Mouse (Mus musculus) 416B (cell line): ENCODE results near the gene Hoxd10.

Experiments used
- DNase-seq: peaks from one replicate; pipeline ENCODE4 v3.0.0; 2011; ENCODE audit warnings: low read depth

Gene Hoxd10

GRCm38 (mm10) chr2:74681594-74682531 lies 9.9 kb upstream of the Hoxd10 start:
- no peak for DNase-seq

- no peak for DNase-seq
Observed at GRCm38 (mm10) chr2:74682796-74683195, 8.9 kb upstream of the Hoxd10 start.

- no peak for DNase-seq
Observed at GRCm38 (mm10) chr2:74683471-74683951, 8.2 kb upstream of the Hoxd10 start.

- no peak for DNase-seq
Observed at GRCm38 (mm10) chr2:74684106-74684505, 7.6 kb upstream of the Hoxd10 start.

- DNase-seq, result no peak
Observed at GRCm38 (mm10) chr2:74685059-74685603, 6.6 kb upstream of the Hoxd10 start.

- DNase-seq, result peak; percentile 42
Observed at GRCm38 (mm10) chr2:74686301-74686987, 5.3 kb upstream of the Hoxd10 start.

GRCm38 (mm10) chr2:74686988-74687697 lies 4.6 kb upstream of the Hoxd10 start:
- no peak for DNase-seq

GRCm38 (mm10) chr2:74687698-74688555 lies 3.8 kb upstream of the Hoxd10 start:
- no peak for DNase-seq

- DNase-seq, result no peak
Observed at GRCm38 (mm10) chr2:74688795-74689573, 2.7 kb upstream of the Hoxd10 start.

GRCm38 (mm10) chr2:74689574-74690337 lies 2.0 kb upstream of the Hoxd10 start:
- DNase-seq, result no peak

GRCm38 (mm10) chr2:74690338-74690716 lies 1.4 kb upstream of the Hoxd10 start:
- no peak for DNase-seq

GRCm38 (mm10) chr2:74691995-74692807 lies 477 bp downstream of the Hoxd10 start:
- DNase-seq, result no peak

- no peak for DNase-seq
Observed at GRCm38 (mm10) chr2:74692808-74693431, 1.2 kb downstream of the Hoxd10 start.

- no peak for DNase-seq
Observed at GRCm38 (mm10) chr2:74693432-74693827, 1.7 kb downstream of the Hoxd10 start.

GRCm38 (mm10) chr2:74694066-74694465 lies 2.3 kb downstream of the Hoxd10 start:
- peak; percentile 12 for DNase-seq

- DNase-seq, result no peak
Observed at GRCm38 (mm10) chr2:74695383-74695782, 3.7 kb downstream of the Hoxd10 start.

GRCm38 (mm10) chr2:74695813-74696430 lies 4.2 kb downstream of the Hoxd10 start:
- no peak for DNase-seq
